Mouse (Mus musculus) lung, postnatal 10 days (tissue): ENCODE data around the gene Man2b1.
"Not testable (repeated sequence)": the region's sequence is repeated elsewhere in the genome, so short reads cannot be mapped to it uniquely, and the experiment has no call there.

Source experiments
- DNase-seq: peaks from one replicate; pipeline ENCODE4 v3.0.0; 2021

Gene Man2b1

GRCm38 (mm10) chr8:85074167-85074566 is 8.9 kb upstream of the Man2b1 start:
- no peak for DNase-seq

- no peak for DNase-seq
Observed at GRCm38 (mm10) chr8:85074617-85075016, 8.5 kb upstream of the Man2b1 start.

GRCm38 (mm10) chr8:85076001-85076400 is 7.1 kb upstream of the Man2b1 start:
- DNase-seq, result peak; percentile 71

GRCm38 (mm10) chr8:85076993-85077392 is 6.1 kb upstream of the Man2b1 start:
- DNase-seq, result peak; percentile 90

GRCm38 (mm10) chr8:85080214-85080531 is 2.9 kb upstream of the Man2b1 start:
- DNase-seq, result no peak

GRCm38 (mm10) chr8:85080532-85081215 is 2.4 kb upstream of the Man2b1 start, which contains the start of gene Wdr83os:
TSS of gene Wdr83os (plus strand) at chr8:85080740.
- DNase-seq, result peak; percentile 65

- DNase-seq, result peak; percentile 69
Observed at GRCm38 (mm10) chr8:85081216-85081555, 1.9 kb upstream of the Man2b1 start, which contains the start of gene Wdr83. TSS of gene Wdr83 (minus strand) at chr8:85081306.

GRCm38 (mm10) chr8:85082169-85082568 is 901 bp upstream of the Man2b1 start:
- not testable (repeated sequence) for DNase-seq

GRCm38 (mm10) chr8:85084633-85085032 is 1.6 kb downstream of the Man2b1 start:
- no peak for DNase-seq

GRCm38 (mm10) chr8:85086238-85086637 is 3.2 kb downstream of the Man2b1 start:
- no peak for DNase-seq

GRCm38 (mm10) chr8:85088771-85089170 is 5.7 kb downstream of the Man2b1 start:
- no peak for DNase-seq

GRCm38 (mm10) chr8:85090856-85091255 is 7.8 kb downstream of the Man2b1 start:
- no peak for DNase-seq

- DNase-seq, result peak; percentile 38
Observed at GRCm38 (mm10) chr8:85091526-85092090, 8.5 kb downstream of the Man2b1 start.

- DNase-seq, result no peak
Observed at GRCm38 (mm10) chr8:85095051-85095450, 12.0 kb downstream of the Man2b1 start.

- DNase-seq, result no peak
Observed at GRCm38 (mm10) chr8:85095566-85095965, 12.5 kb downstream of the Man2b1 start.

GRCm38 (mm10) chr8:85096196-85096595 is 13.1 kb downstream of the Man2b1 start:
- no peak for DNase-seq

- no peak for DNase-seq
Observed at GRCm38 (mm10) chr8:85096850-85097249, 13.8 kb downstream of the Man2b1 start.

GRCm38 (mm10) chr8:85100076-85100665 is 17.1 kb downstream of the Man2b1 start:
- no peak for DNase-seq

- DNase-seq, result no peak
Observed at GRCm38 (mm10) chr8:85113241-85113640, 30.2 kb downstream of the Man2b1 start.

- no peak for DNase-seq
Observed at GRCm38 (mm10) chr8:85115501-85115900, 32.4 kb downstream of the Man2b1 start.

GRCm38 (mm10) chr8:85116984-85117383 is 33.9 kb downstream of the Man2b1 start:
- no peak for DNase-seq

- peak; percentile 88 for DNase-seq
Observed at GRCm38 (mm10) chr8:85119052-85119981, 36.2 kb downstream of the Man2b1 start.

- not testable (repeated sequence) for DNase-seq
Observed at GRCm38 (mm10) chr8:85120251-85120650, 37.2 kb downstream of the Man2b1 start.
